Mouse (Mus musculus) urinary bladder, postnatal 36 days (tissue): Measurements from ENCODE around the gene Ifih1.

Experiments used
- DNase-seq, 2 experiments: peaks; one replicate each; pipeline ENCODE4 v3.0.0; 2022; ENCODE audit warnings: low spot score in 2 of 2, mixed read lengths in 1 of 2

The Ifih1 gene

GRCm38 (mm10) chr2:62549659-62550058, 96.4 kb downstream of the Ifih1 start:
- no peak for DNase-seq

- DNase-seq: no peak
Measured at GRCm38 (mm10) chr2:62549131-62549530, 96.9 kb downstream of the Ifih1 start.

- no peak for DNase-seq
Measured at GRCm38 (mm10) chr2:62548104-62548503, 98.0 kb downstream of the Ifih1 start.
